Mouse (Mus musculus): ENCODE results near the gene Samd11. TPM values are rescaled to one million over a fixed set of nuclear protein-coding genes. Genes with fewer than 3 reads are reported as not detected.

The Samd11 gene
- polyA plus RNA-seq, 1 experiment from 2014 or later: 2.9 TPM

- 1% methylated on average over 17 of the region's 17 CpGs for WGBS
- Histone ChIP-seq H3K36me3 (peaks cover 60% of the 10 kb centered on the region), H3K4me1 (replicated peaks) (peaks cover 28% of the 10 kb centered on the region), H3K27me3 (no peaks in the 10 kb centered on the region), H3K4me3 (peak overlapping the region; percentile 90), H3K9me3 (no peaks in the 10 kb centered on the region), H3K27ac (replicated peaks) (peak overlapping the region; percentile 89), H3K9ac (peak overlapping the region; percentile 86), H3K4me2 (peak overlapping the region; percentile 95)
- peak; percentile 32; the same call in 1 of the 2 replicates for ATAC-seq (ENCODE audit: low read depth)
Observed at GRCm38 (mm10) chr4:156234021-156234501, 21.4 kb downstream of the Samd11 start.

GRCm38 (mm10) chr4:156228393-156229024 is 26.9 kb downstream of the Samd11 start:
- 21% methylated on average over 12 of the region's 12 CpGs for WGBS

GRCm38 (mm10) chr4:156227752-156228392 is 27.6 kb downstream of the Samd11 start:
- no peak overlapping the region; the same call in 1 of the 2 replicates for H3K4me2 ChIP-seq
- H3K36me3 ChIP-seq: peaks cover 52% of the 10 kb centered on the region
- H3K27me3 ChIP-seq: no peaks in the 10 kb centered on the region
- no peaks in the 10 kb centered on the region for H3K9me3 ChIP-seq
- no peak overlapping the region for H3K27ac ChIP-seq (replicated peaks)
- WGBS: 41% methylated on average over 18 of the region's 18 CpGs
- no peak overlapping the region for H3K4me3 ChIP-seq
- H3K9ac ChIP-seq: peak overlapping the region; percentile 31; the same call in 1 of the 2 replicates
- H3K4me1 ChIP-seq (replicated peaks): peaks cover 11% of the 10 kb centered on the region
- ATAC-seq (ENCODE audit: low read depth): no peak

More at GRCm38 (mm10) chr4:156228393-156229024, 26.9 kb downstream of the Samd11 start:
- Histone ChIP-seq H3K4me3 (no peak overlapping the region), H3K4me2 (no peak overlapping the region; the same call in 1 of the 2 replicates), H3K36me3 (peaks cover 53% of the 10 kb centered on the region), H3K9ac (peak overlapping the region; percentile 31; the same call in 1 of the 2 replicates), H3K27me3 (no peaks in the 10 kb centered on the region), H3K9me3 (no peaks in the 10 kb centered on the region), H3K4me1 (replicated peaks) (peaks cover 17% of the 10 kb centered on the region), H3K27ac (replicated peaks) (no peak overlapping the region)
- no peak for ATAC-seq (ENCODE audit: low read depth)

- WGBS: 82% methylated on average over 2 of the region's 2 CpGs
- no peak overlapping the region for H3K9ac ChIP-seq
- no peak overlapping the region for H3K4me2 ChIP-seq
- no peaks in the 10 kb centered on the region for H3K27me3 ChIP-seq
- H3K4me1 ChIP-seq (replicated peaks): peaks cover 9% of the 10 kb centered on the region
- no peaks in the 10 kb centered on the region for H3K9me3 ChIP-seq
- H3K27ac ChIP-seq (replicated peaks): no peak overlapping the region
- ATAC-seq (ENCODE audit: low read depth): no peak
- H3K4me3 ChIP-seq: no peak overlapping the region
- H3K36me3 ChIP-seq: peaks cover 41% of the 10 kb centered on the region
Observed at GRCm38 (mm10) chr4:156224276-156224675, 31.2 kb downstream of the Samd11 start.

GRCm38 (mm10) chr4:156219936-156220335 is 35.5 kb downstream of the Samd11 start:
- WGBS: 88% methylated on average over 11 of the region's 11 CpGs
- H3K9me3 ChIP-seq: no peaks in the 10 kb centered on the region
- H3K4me2 ChIP-seq: no peak overlapping the region
- H3K36me3 ChIP-seq: peaks cover 32% of the 10 kb centered on the region
- no peaks in the 10 kb centered on the region for H3K27me3 ChIP-seq
- no peak for ATAC-seq (ENCODE audit: low read depth)
- H3K4me3 ChIP-seq: no peak overlapping the region
- no peak overlapping the region for H3K27ac ChIP-seq (replicated peaks)
- no peaks in the 10 kb centered on the region for H3K4me1 ChIP-seq (replicated peaks)
- H3K9ac ChIP-seq: no peak overlapping the region

GRCm38 (mm10) chr4:156217838-156218237 is 37.6 kb downstream of the Samd11 start:
- H3K4me2 ChIP-seq: no peak overlapping the region
- H3K36me3 ChIP-seq: peaks cover 28% of the 10 kb centered on the region
- no peak for ATAC-seq (ENCODE audit: low read depth)
- no peaks in the 10 kb centered on the region for H3K4me1 ChIP-seq (replicated peaks)
- H3K9me3 ChIP-seq: no peaks in the 10 kb centered on the region
- no peak overlapping the region for H3K9ac ChIP-seq
- 88% methylated on average over 16 of the region's 16 CpGs for WGBS
- no peaks in the 10 kb centered on the region for H3K27me3 ChIP-seq
- no peak overlapping the region for H3K27ac ChIP-seq (replicated peaks)
- H3K4me3 ChIP-seq: no peak overlapping the region

GRCm38 (mm10) chr4:156217022-156217669 is 38.3 kb downstream of the Samd11 start:
- Histone ChIP-seq H3K27ac (replicated peaks) (no peak overlapping the region), H3K4me3 (no peak overlapping the region), H3K9ac (no peak overlapping the region), H3K4me2 (no peak overlapping the region), H3K36me3 (peaks cover 22% of the 10 kb centered on the region), H3K9me3 (no peaks in the 10 kb centered on the region), H3K27me3 (no peaks in the 10 kb centered on the region), H3K4me1 (replicated peaks) (no peaks in the 10 kb centered on the region)
- 84% methylated on average over 16 of the region's 16 CpGs for WGBS
- ATAC-seq (ENCODE audit: low read depth): no peak

GRCm38 (mm10) chr4:156216196-156216595 is 39.3 kb downstream of the Samd11 start:
- no peak overlapping the region for H3K9ac ChIP-seq
- H3K9me3 ChIP-seq: no peaks in the 10 kb centered on the region
- H3K36me3 ChIP-seq: peaks cover 12% of the 10 kb centered on the region; the same call in 1 of the 2 replicates
- H3K4me1 ChIP-seq (replicated peaks): no peaks in the 10 kb centered on the region
- no peak overlapping the region for H3K4me3 ChIP-seq
- ATAC-seq (ENCODE audit: low read depth): no peak
- WGBS: 91% methylated on average over 2 of the region's 2 CpGs
- H3K27me3 ChIP-seq: no peaks in the 10 kb centered on the region
- H3K4me2 ChIP-seq: no peak overlapping the region
- H3K27ac ChIP-seq (replicated peaks): no peak overlapping the region

- peaks cover 12% of the 10 kb centered on the region; the same call in 1 of the 2 replicates for H3K36me3 ChIP-seq
- H3K9me3 ChIP-seq: no peaks in the 10 kb centered on the region
- H3K4me1 ChIP-seq (replicated peaks): no peaks in the 10 kb centered on the region
- H3K27ac ChIP-seq (replicated peaks): no peak within 1 kb of the TSS
- ATAC-seq (ENCODE audit: low read depth): no peak
- H3K4me3 ChIP-seq: no peak within 1 kb of the TSS
- H3K27me3 ChIP-seq: no peaks in the 10 kb centered on the region
- H3K9ac ChIP-seq: no peak within 1 kb of the TSS
- H3K4me2 ChIP-seq: no peak within 1 kb of the TSS
- WGBS: 82% methylated on average over 4 of the region's 4 CpGs
Observed at GRCm38 (mm10) chr4:156215649-156216048, 39.8 kb downstream of the Samd11 start, which contains the start of gene Perm1. Gene Perm1 (plus strand): TSS chr4:156215868.

GRCm38 (mm10) chr4:156213134-156213533 is 42.3 kb downstream of the Samd11 start:
- H3K9me3 ChIP-seq: no peaks in the 10 kb centered on the region
- no peaks in the 10 kb centered on the region for H3K36me3 ChIP-seq
- no peak overlapping the region for H3K4me3 ChIP-seq
- ATAC-seq (ENCODE audit: low read depth): no peak
- WGBS: 93% methylated on average over 13 of the region's 13 CpGs
- H3K27ac ChIP-seq (replicated peaks): no peak overlapping the region
- no peak overlapping the region for H3K9ac ChIP-seq
- H3K4me1 ChIP-seq (replicated peaks): no peaks in the 10 kb centered on the region
- no peaks in the 10 kb centered on the region for H3K27me3 ChIP-seq
- H3K4me2 ChIP-seq: no peak overlapping the region

- H3K9me3 ChIP-seq: no peaks in the 10 kb centered on the region
- no peak overlapping the region for H3K9ac ChIP-seq
- peaks cover under 1% of the 10 kb centered on the region; the same call in 1 of the 2 replicates for H3K27me3 ChIP-seq
- no peak overlapping the region for H3K4me3 ChIP-seq
- peaks cover 4% of the 10 kb centered on the region; the same call in 1 of the 2 replicates for H3K4me1 ChIP-seq (replicated peaks)
- H3K27ac ChIP-seq (replicated peaks): no peak overlapping the region
- no peak for ATAC-seq (ENCODE audit: low read depth)
- 76% methylated on average over 13 of the region's 13 CpGs for WGBS
- 0 out of 2 replicates have a peak, but pooled peaks cover 3% of the 10 kb centered on the region for H3K36me3 ChIP-seq
- no peak overlapping the region for H3K4me2 ChIP-seq
Observed at GRCm38 (mm10) chr4:156209963-156210635, 45.4 kb downstream of the Samd11 start.
